Mouse (Mus musculus) myocyte (in vitro differentiated cells): Measurements from ENCODE around the gene Olfr458. TPM values are rescaled to one million over a fixed set of nuclear protein-coding genes. Genes with fewer than 3 reads are reported as not detected.
"Not testable (repeated sequence)": the region's sequence is repeated elsewhere in the genome, so short reads cannot be mapped to it uniquely, and the experiment has no call there.

Experiments used
- H3K27me3 ChIP-seq: one replicate; pipeline ENCODE4 v1.6.1; 2011; ENCODE audit not compliant: control insufficient read depth, insufficient read depth, insufficient read length
- H3K36me3 ChIP-seq: one replicate; pipeline ENCODE4 v1.6.1; 2011; ENCODE audit not compliant: control insufficient read depth, insufficient read depth
- H3K4me2 ChIP-seq: one replicate; pipeline ENCODE4 v1.6.1; 2011; ENCODE audit warnings: low read depth, control low read depth
- H3K4me3 ChIP-seq: one replicate; pipeline ENCODE4 v1.5.1; 2011; ENCODE audit warnings: mild to moderate bottlenecking, control low read depth, moderate library complexity
- H3K79me2 ChIP-seq: one replicate; pipeline ENCODE4 v1.6.1; 2011; ENCODE audit not compliant: control insufficient read depth, insufficient read depth
- H3ac ChIP-seq: one replicate; pipeline ENCODE4 v1.6.1; 2011; ENCODE audit not compliant: control insufficient read depth, insufficient read length
- CEBPB ChIP-seq: IDR thresholded peaks from 2 replicates; pipeline ENCODE4 v1.6.1; 2011; ENCODE audit warnings: mild to moderate bottlenecking, moderate library complexity; ENCODE audit not compliant: poor library complexity, insufficient read depth, severe bottlenecking
- E2F4 ChIP-seq: IDR thresholded peaks from one replicate; pipeline ENCODE4 v1.6.1; 2011; ENCODE audit warnings: mild to moderate bottlenecking, control low read depth, moderate library complexity; ENCODE audit not compliant: insufficient read depth
- MAX ChIP-seq: IDR thresholded peaks from one replicate; pipeline ENCODE4 v1.6.1; 2011; ENCODE audit warnings: low read depth, mild to moderate bottlenecking, control low read depth
- MYOD1 ChIP-seq, 3 experiments: IDR thresholded peaks; one replicate each; pipeline ENCODE4 v1.6.1; 2011; ENCODE audit warnings: control low read depth in 2 of 3, low read depth in 2 of 3, mild to moderate bottlenecking in 2 of 3, moderate library complexity in 1 of 3; ENCODE audit not compliant: insufficient read length in 2 of 3, control insufficient read depth in 1 of 3
- MYOG ChIP-seq, 3 experiments: IDR thresholded peaks; one replicate each; pipeline ENCODE4 v1.6.1; 2011; ENCODE audit warnings: control low read depth in 2 of 3, low read depth in 2 of 3, mild to moderate bottlenecking in 2 of 3; ENCODE audit not compliant: insufficient read length in 2 of 3, control insufficient read depth in 1 of 3, insufficient read depth in 1 of 3
- POLR2A ChIP-seq: IDR thresholded peaks from one replicate; pipeline ENCODE4 v1.6.1; 2011; ENCODE audit warnings: low read depth, mild to moderate bottlenecking, control low read depth, moderate library complexity; ENCODE audit not compliant: insufficient read length
- POLR2AphosphoS2 ChIP-seq: IDR thresholded peaks from one replicate; pipeline ENCODE4 v1.6.1; 2011; ENCODE audit warnings: low read depth, control low read depth; ENCODE audit not compliant: insufficient read length
- REST ChIP-seq: IDR thresholded peaks from one replicate; pipeline ENCODE4 v1.6.1; 2011; ENCODE audit warnings: mild to moderate bottlenecking, control low read depth, moderate library complexity; ENCODE audit not compliant: insufficient read depth, insufficient read length
- SRF ChIP-seq: IDR thresholded peaks from one replicate; pipeline ENCODE4 v1.6.1; 2011; ENCODE audit warnings: low read depth; ENCODE audit not compliant: control insufficient read depth, insufficient read length
- TCF12 ChIP-seq: IDR thresholded peaks from one replicate; pipeline ENCODE4 v1.6.1; 2011; ENCODE audit warnings: mild to moderate bottlenecking, control low read depth; ENCODE audit not compliant: poor library complexity, insufficient read depth, severe bottlenecking
- TCF3 ChIP-seq: IDR thresholded peaks from one replicate; pipeline ENCODE4 v1.6.1; 2011; ENCODE audit warnings: low read depth, control low read depth; ENCODE audit not compliant: insufficient read length
- USF1 ChIP-seq: IDR thresholded peaks from one replicate; pipeline ENCODE4 v1.6.1; 2011; ENCODE audit warnings: low read depth, mild to moderate bottlenecking, control low read depth, moderate library complexity
- polyA plus RNA-seq: library from polyadenylated mRNA; unstranded; fragments of >200 nt; fragmentation: generic; extraction: Trizol; gene quantifications from one replicate; pipeline ENCODE4 v1.2.1, GENCODE M21; 2012; ENCODE audit warnings: missing spikeins

Olfr458 gene
- polyA plus RNA-seq, 1 experiment = not detected

DNA sequence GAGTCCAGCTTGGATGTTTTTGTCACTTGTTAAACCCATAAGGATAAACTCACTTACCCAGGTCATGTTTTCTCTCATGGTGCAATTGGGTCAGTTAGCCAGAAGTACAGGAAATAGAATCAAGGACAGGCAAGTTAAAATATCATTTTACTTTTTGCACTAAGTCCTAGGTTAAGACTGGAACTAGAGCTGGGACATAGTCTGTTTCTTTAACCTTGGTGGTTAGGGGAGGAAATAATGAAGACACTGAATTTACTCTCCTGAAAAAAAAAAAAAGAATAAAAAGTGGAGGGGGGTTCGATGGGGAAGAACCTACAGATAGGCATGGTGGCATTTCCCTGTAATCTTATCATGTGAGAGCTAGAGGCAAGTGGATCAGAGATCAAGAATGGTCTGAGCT lies 22.1 kb upstream of the Olfr458 start, which contains the start of gene Olfr456:
Gene Olfr456, minus strand, starts transcription at position 101 of the 400 bp plus-strand sequence.
- Histone ChIP-seq H3K79me2 (no peaks in the 10 kb centered on the region), H3K4me2 (no peak within 1 kb of the TSS), H3ac (no peak within 1 kb of the TSS), H3K36me3 (no peaks in the 10 kb centered on the region), H3K4me3 (no peak within 1 kb of the TSS), H3K27me3 (no peaks in the 10 kb centered on the region)
- TF ChIP-seq MYOG (IDR thresholded peaks at IDR 0.05; ENCODE audit: control insufficient read depth in 1 of 3, insufficient read depth in 1 of 3, insufficient read length in 2 of 3, low read depth in 2 of 3) (no peak), MAX (no peak), CEBPB (no peak), TCF3 (no peak), USF1 (no peak), SRF (no peak), REST (no peak), E2F4 (no peak), MYOD1 (IDR thresholded peaks at IDR 0.05; ENCODE audit: control insufficient read depth in 1 of 3, insufficient read length in 2 of 3, low read depth in 2 of 3) (no peak), POLR2AphosphoS2 (no peak), POLR2A (no peak), TCF12 (no peak)

- Histone ChIP-seq H3K36me3 (no peaks in the 10 kb centered on the region), H3ac (no peak overlapping the region), H3K79me2 (no peaks in the 10 kb centered on the region), H3K4me2 (no peak overlapping the region), H3K27me3 (no peaks in the 10 kb centered on the region), H3K4me3 (no peak overlapping the region)
- no peak for TF ChIP-seq USF1
- TF ChIP-seq CEBPB = no peak
- no peak for TF ChIP-seq POLR2AphosphoS2
- no peak for TF ChIP-seq MYOG (IDR thresholded peaks at IDR 0.05; ENCODE audit: control insufficient read depth in 1 of 3, insufficient read depth in 1 of 3, insufficient read length in 2 of 3, low read depth in 2 of 3)
Observed at GRCm38 (mm10) chr6:42484633-42485032, 19.6 kb upstream of the Olfr458 start.

DNA sequence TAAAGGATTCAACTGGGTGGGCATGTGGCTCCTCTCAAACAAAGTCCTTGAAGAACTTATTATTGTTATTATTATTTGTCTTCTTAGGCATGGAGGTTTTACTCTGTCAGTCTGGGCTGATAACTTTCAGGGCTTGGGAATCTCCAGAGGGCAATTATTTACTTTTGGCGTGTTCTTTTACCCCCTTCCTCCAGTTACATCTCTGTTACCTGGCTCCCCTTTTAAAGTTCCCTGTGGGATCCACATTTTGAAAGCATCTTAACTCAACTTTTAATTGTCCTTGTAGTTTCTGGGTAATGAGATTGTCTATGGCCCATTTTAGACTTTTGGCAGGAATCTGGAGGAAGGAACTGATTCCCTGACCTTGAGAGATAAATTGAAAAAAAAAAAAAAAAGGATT lies 11.2 kb upstream of the Olfr458 start, which contains the start of gene Olfr457:
Gene Olfr457, minus strand, starts transcription at position 101 of the 400 bp plus-strand sequence.
- Histone ChIP-seq H3K36me3 (no peaks in the 10 kb centered on the region), H3ac (no peak within 1 kb of the TSS), H3K79me2 (no peaks in the 10 kb centered on the region), H3K4me2 (no peak within 1 kb of the TSS), H3K4me3 (no peak within 1 kb of the TSS), H3K27me3 (no peaks in the 10 kb centered on the region)
- no peak for TF ChIP-seq MYOG (IDR thresholded peaks at IDR 0.05; ENCODE audit: control insufficient read depth in 1 of 3, insufficient read depth in 1 of 3, insufficient read length in 2 of 3, low read depth in 2 of 3)
- TF ChIP-seq MAX = no peak
- TF ChIP-seq CEBPB = no peak

DNA sequence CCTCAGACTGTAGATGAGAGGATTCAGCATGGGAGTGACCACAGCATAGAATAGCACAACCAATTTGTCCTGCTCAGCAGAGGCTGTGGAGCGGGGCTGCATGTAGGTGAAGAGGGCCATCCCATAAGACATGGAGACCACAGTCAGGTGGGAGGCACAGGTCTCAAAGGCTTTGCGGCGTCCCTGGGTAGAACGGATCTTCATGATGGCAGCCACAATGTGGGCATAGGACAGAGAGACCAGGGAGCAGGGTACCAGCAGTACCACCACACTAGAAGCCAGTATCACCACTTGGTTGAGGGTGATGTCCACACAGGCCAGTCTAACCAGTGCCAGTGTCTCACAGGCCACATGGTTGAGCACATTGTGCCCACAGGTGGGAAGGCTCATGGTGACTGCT lies 6.3 kb upstream of the Olfr458 start:
- not testable (repeated sequence) for H3K4me3 ChIP-seq, H3K79me2 ChIP-seq, H3K4me2 ChIP-seq

GRCm38 (mm10) chr6:42470542-42470941 lies 5.5 kb upstream of the Olfr458 start:
- H3K27me3 ChIP-seq = no peaks in the 10 kb centered on the region
- no peak overlapping the region for H3K4me2 ChIP-seq
- no peak overlapping the region for H3ac ChIP-seq
- TF ChIP-seq TCF12 (no peak), TCF3 (no peak), SRF (no peak), POLR2AphosphoS2 (no peak), MAX (no peak), MYOD1 (IDR thresholded peaks at IDR 0.05; ENCODE audit: control insufficient read depth in 1 of 3, insufficient read length in 2 of 3, low read depth in 2 of 3) (no peak), REST (no peak), MYOG (IDR thresholded peaks at IDR 0.05; ENCODE audit: control insufficient read depth in 1 of 3, insufficient read depth in 1 of 3, insufficient read length in 2 of 3, low read depth in 2 of 3) (no peak), CEBPB (no peak), E2F4 (no peak), USF1 (no peak), POLR2A (no peak)
- no peaks in the 10 kb centered on the region for H3K79me2 ChIP-seq
- no peaks in the 10 kb centered on the region for H3K36me3 ChIP-seq
- no peak overlapping the region for H3K4me3 ChIP-seq

More for the DNA sequence above, 6.3 kb upstream of the Olfr458 start:
- not testable (repeated sequence) for H3ac ChIP-seq, H3K27me3 ChIP-seq, H3K36me3 ChIP-seq

GRCm38 (mm10) chr6:42447381-42447780 lies 17.6 kb downstream of the Olfr458 start:
- TF ChIP-seq POLR2A (no peak), TCF12 (no peak), REST (no peak), MYOD1 (IDR thresholded peaks at IDR 0.05; ENCODE audit: control insufficient read depth in 1 of 3, insufficient read length in 2 of 3, low read depth in 2 of 3) (no peak), SRF (no peak), MAX (no peak), CEBPB (no peak), USF1 (no peak), E2F4 (no peak), MYOG (IDR thresholded peaks at IDR 0.05; ENCODE audit: control insufficient read depth in 1 of 3, insufficient read depth in 1 of 3, insufficient read length in 2 of 3, low read depth in 2 of 3) (no peak), TCF3 (no peak), POLR2AphosphoS2 (no peak)
- H3K79me2 ChIP-seq = no peaks in the 10 kb centered on the region
- no peak overlapping the region for H3ac ChIP-seq
- H3K4me3 ChIP-seq = no peak overlapping the region
- no peaks in the 10 kb centered on the region for H3K27me3 ChIP-seq
- no peaks in the 10 kb centered on the region for H3K36me3 ChIP-seq
- no peak overlapping the region for H3K4me2 ChIP-seq
